Mouse (Mus musculus) cerebellum, adult 2 months (tissue): Measurements from ENCODE around the gene Gm29094.
"Not testable (repeated sequence)": the region's sequence is repeated elsewhere in the genome, so short reads cannot be mapped to it uniquely, and the experiment has no call there.

Experiments
- CTCF ChIP-seq: fragments of 200-500 bp; IDR thresholded peaks from 2 replicates; pipeline ENCODE4 v1.5.1; 2011; ENCODE audit warnings: low read depth, mild to moderate bottlenecking, control low read depth, low read length, moderate library complexity, borderline replicate concordance; ENCODE audit not compliant: insufficient read depth
- POLR2A ChIP-seq: fragments of 200-500 bp; IDR thresholded peaks from 2 replicates; pipeline ENCODE4 v1.6.1; 2011; ENCODE audit warnings: low read length, control low read depth, borderline replicate concordance; ENCODE audit not compliant: insufficient read depth

DNA sequence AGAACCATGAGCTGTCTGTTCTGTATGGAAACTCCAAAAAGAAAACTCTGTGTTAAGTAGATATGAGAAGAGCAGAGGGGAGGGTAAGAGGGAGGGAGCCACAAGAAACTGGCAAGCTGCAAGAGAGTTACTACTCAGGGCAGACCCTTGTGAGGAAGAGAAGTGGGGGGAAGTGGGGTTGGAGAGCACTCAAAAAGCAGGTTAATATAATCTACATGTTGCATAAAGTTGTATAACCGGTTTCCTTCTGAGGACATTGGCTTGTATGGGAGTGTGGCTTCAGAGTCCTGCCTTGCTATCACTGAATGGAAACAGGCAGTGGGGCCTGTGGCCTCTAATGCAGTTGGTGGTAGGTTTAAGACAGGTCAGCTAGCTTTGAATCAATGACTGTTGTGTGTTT, 1.7 kb upstream of the Gm29094 start:
- TF ChIP-seq CTCF, POLR2A: not testable (repeated sequence)
